Comparison of ENCODE assay signal across 8 mouse cellular contexts in genomic region chr7:18909797-18910196, GRCm38 (mm10). TPM values are rescaled to one million over a fixed set of nuclear protein-coding genes. Genes with fewer than 3 reads are reported as not detected.
DNase-seq lines count a peak whose midpoint lies in the region; ATAC-seq and TF ChIP-seq lines count a peak whose summit lies in the region.

No protein-coding gene starts in this region.

- H3K36me3 ChIP-seq in heart, embryonic 12.5 days = 0 out of 2 replicates have a peak, but pooled peaks cover 5% of the 10 kb centered on the region
- no peaks in the 10 kb centered on the region for H3K36me3 ChIP-seq in ES-Bruce4 (ENCODE audit: control insufficient read depth, insufficient read depth, low read length, poor library complexity, severe bottlenecking)
- no peaks in the 10 kb centered on the region; the same call in 1 of the 2 replicates for H3K36me3 ChIP-seq in forebrain, embryonic 15.5 days
- peaks cover 3% of the 10 kb centered on the region; the same call in 1 of the 2 replicates for H3K36me3 ChIP-seq in liver, postnatal 0 days (replicated peaks; ENCODE audit: insufficient read depth, low read length)

- H3K9me3 ChIP-seq in heart, embryonic 12.5 days (replicated peaks) = 0 out of 2 replicates have a peak, but pooled peaks cover 4% of the 10 kb centered on the region
- no peaks in the 10 kb centered on the region for H3K9me3 ChIP-seq in ES-Bruce4 (replicated peaks; ENCODE audit: control insufficient read depth, insufficient read depth, low read length, poor library complexity, severe bottlenecking)
- no peaks in the 10 kb centered on the region for H3K9me3 ChIP-seq in forebrain, embryonic 15.5 days
- no peaks in the 10 kb centered on the region for H3K9me3 ChIP-seq in liver, postnatal 0 days (ENCODE audit: low read length)

- intact Hi-C loops in gastrocnemius, postnatal 14 days (cut with DNase I; ENCODE audit: low total_unique reads) = loop anchor here (10.0 kb wide), 1 partner anchor 75 kb away; the partner anchor contains the start of gene Nanos2

- H3K9ac ChIP-seq in heart, embryonic 12.5 days = peak overlapping the region; percentile 82
- peak overlapping the region; percentile 83 for H3K9ac ChIP-seq in ES-Bruce4 (ENCODE audit: low read depth, poor library complexity, severe bottlenecking)
- H3K9ac ChIP-seq in forebrain, embryonic 15.5 days (replicated peaks) = peak overlapping the region; percentile 48
- H3K9ac ChIP-seq in liver, postnatal 0 days (replicated peaks) = peak overlapping the region; percentile 64

- H3K27me3 ChIP-seq in heart, embryonic 12.5 days (replicated peaks) = no peaks in the 10 kb centered on the region
- no peaks in the 10 kb centered on the region for H3K27me3 ChIP-seq in ES-Bruce4 (ENCODE audit: control insufficient read depth, insufficient read depth, low read length, poor library complexity, severe bottlenecking)
- H3K27me3 ChIP-seq in forebrain, embryonic 15.5 days = no peaks in the 10 kb centered on the region
- no peaks in the 10 kb centered on the region for H3K27me3 ChIP-seq in liver, postnatal 0 days (ENCODE audit: insufficient read depth, low read length)

- 8% methylated on average over 17 of the region's 17 CpGs for WGBS in heart, embryonic 12.5 days
- 6% methylated on average over 17 of the region's 17 CpGs for WGBS in forebrain, embryonic 15.5 days
- WGBS in liver, postnatal 0 days (ENCODE audit: insufficient replicate concordance) = 1% methylated on average over 17 of the region's 17 CpGs

- TF ChIP-seq POLR2A in ES-Bruce4 (IDR thresholded peaks at IDR 0.05; ENCODE audit: insufficient read depth, low read length) = no peak

- TF ChIP-seq CTCF in ES-Bruce4 (IDR thresholded peaks at IDR 0.05; ENCODE audit: low read depth, low read length) = no peak
- TF ChIP-seq CTCF in liver, postnatal 0 days (IDR thresholded peaks at IDR 0.05; ENCODE audit: low read depth) = no peak

- H3K4me2 ChIP-seq in heart, embryonic 12.5 days = peak overlapping the region; percentile 70
- peak overlapping the region; percentile 54 for H3K4me2 ChIP-seq in forebrain, embryonic 15.5 days (replicated peaks)
- H3K4me2 ChIP-seq in liver, postnatal 0 days (ENCODE audit: low read depth, low read length) = peak overlapping the region; percentile 80

- H3K27ac ChIP-seq in heart, embryonic 12.5 days (ENCODE audit: poor library complexity, severe bottlenecking) = no peak overlapping the region
- H3K27ac ChIP-seq in ES-Bruce4 (ENCODE audit: insufficient read depth, low read length) = no peak overlapping the region
- H3K27ac ChIP-seq in forebrain, embryonic 15.5 days (replicated peaks) = no peak overlapping the region
- H3K27ac ChIP-seq in liver, postnatal 0 days (ENCODE audit: low read depth) = no peak overlapping the region

- ATAC-seq in heart, embryonic 12.5 days (ENCODE audit: insufficient number of reproducible peaks, low FRiP score) = peak; percentile 19; the same call in 1 of the 2 replicates
- ATAC-seq in forebrain, embryonic 15.5 days (replicated peaks) = no peak; the same call in 1 of the 2 replicates
- ATAC-seq in liver, postnatal 0 days = peak; percentile 24

- no peak for DNase-seq in heart, postnatal 4 days
- no peak for DNase-seq in liver, postnatal 0 days
- no peak for DNase-seq in right cerebral cortex, postnatal 14 days
- DNase-seq in gastrocnemius, postnatal 14 days = no peak
- no peak for DNase-seq in embryo, embryonic 9.5 days (ENCODE audit: extremely low spot score)

- peak overlapping the region; percentile 82 for H3K4me3 ChIP-seq in heart, embryonic 12.5 days
- peak overlapping the region; percentile 78 for H3K4me3 ChIP-seq in ES-Bruce4 (ENCODE audit: low read depth, low read length)
- H3K4me3 ChIP-seq in forebrain, embryonic 15.5 days = peak overlapping the region; percentile 70
- H3K4me3 ChIP-seq in liver, postnatal 0 days (ENCODE audit: low read depth, low read length) = peak overlapping the region; percentile 69

- H3K4me1 ChIP-seq in heart, embryonic 12.5 days (replicated peaks) = peaks cover 13% of the 10 kb centered on the region
- peaks cover 2% of the 10 kb centered on the region for H3K4me1 ChIP-seq in ES-Bruce4 (ENCODE audit: control insufficient read depth, insufficient read depth, low read length)
- peaks cover 19% of the 10 kb centered on the region for H3K4me1 ChIP-seq in forebrain, embryonic 15.5 days
- H3K4me1 ChIP-seq in liver, postnatal 0 days (ENCODE audit: insufficient read depth) = peaks cover 7% of the 10 kb centered on the region; the same call in 1 of the 2 replicates

- TF ChIP-seq EP300 in ES-Bruce4 (IDR thresholded peaks at IDR 0.05; ENCODE audit: insufficient read depth, low read depth, low read length) = no peak
- TF ChIP-seq EP300 in liver, postnatal 0 days (IDR thresholded peaks at IDR 0.05; ENCODE audit: low read depth) = no peak

RNA-seq across cellular contexts. Expression of gene Ccdc61, which starts 0.4 kb away (rescaled TPM):
- 23.3 and 24.0 TPM in 2 replicates for polyA plus RNA-seq in heart, embryonic 12.5 days (2016; fragmentation: Nextera tagmentation; extraction: Ambion mirVana)
- total RNA-seq in heart, postnatal 4 days (2021) = 10 to 100 TPM; 11.9 to 14.9 TPM
- 36.4 and 39.9 TPM in 2 replicates for polyA plus RNA-seq in ES-Bruce4 (2011; ENCODE audit: insufficient read depth, insufficient read length, low read depth, missing spikeins)
- 26.5 and 27.9 TPM in 2 replicates for polyA plus RNA-seq in forebrain, embryonic 15.5 days (2015; fragmentation: Nextera tagmentation; extraction: Ambion mirVana)
- 5.6 and 7.5 TPM in 2 replicates for polyA plus RNA-seq in liver, postnatal 0 days (2015; fragmentation: Nextera tagmentation; extraction: Ambion mirVana)
- total RNA-seq in gastrocnemius, postnatal 14 days (2021) = 1 to 10 TPM; 5.1 TPM

RNA-seq across cellular contexts. Expression of gene Nova2, which starts 15.9 kb away (rescaled TPM):
- polyA plus RNA-seq in heart, embryonic 12.5 days (2016; fragmentation: Nextera tagmentation; extraction: Ambion mirVana) = 0.60 and 0.64 TPM in 2 replicates
- total RNA-seq in heart, postnatal 4 days (2021) = 1 to 10 TPM; 8.6 to 9.1 TPM
- 7.5 TPM in 2 replicates for polyA plus RNA-seq in ES-Bruce4 (2011; ENCODE audit: insufficient read depth, insufficient read length, low read depth, missing spikeins)
- polyA plus RNA-seq in forebrain, embryonic 15.5 days (2015; fragmentation: Nextera tagmentation; extraction: Ambion mirVana) = 17.6 and 18.0 TPM in 2 replicates
- 0.08 and 0.12 TPM in 2 replicates for polyA plus RNA-seq in liver, postnatal 0 days (2015; fragmentation: Nextera tagmentation; extraction: Ambion mirVana)
- total RNA-seq in gastrocnemius, postnatal 14 days (2021) = 1 to 10 TPM; 2.6 to 3.3 TPM

RNA-seq across cellular contexts. Expression of gene Pglyrp1, which starts 38.7 kb away (rescaled TPM):
- 0.83 and 0.96 TPM in 2 replicates for polyA plus RNA-seq in heart, embryonic 12.5 days (2016; fragmentation: Nextera tagmentation; extraction: Ambion mirVana)
- total RNA-seq in heart, postnatal 4 days (2021) = 1 to 10 TPM; 1.1 to 2.0 TPM
- polyA plus RNA-seq in ES-Bruce4 (2011; ENCODE audit: insufficient read depth, insufficient read length, low read depth, missing spikeins) = 1.8 and 3.1 TPM in 2 replicates
- 18.2 and 19.2 TPM in 2 replicates for polyA plus RNA-seq in forebrain, embryonic 15.5 days (2015; fragmentation: Nextera tagmentation; extraction: Ambion mirVana)
- polyA plus RNA-seq in liver, postnatal 0 days (2015; fragmentation: Nextera tagmentation; extraction: Ambion mirVana) = 118 and 119 TPM in 2 replicates
- 1 to 10 TPM; 1.4 to 1.5 TPM for total RNA-seq in gastrocnemius, postnatal 14 days (2021)
